Mouse (Mus musculus): ENCODE data around the gene Btf3. TPM values are rescaled to one million over a fixed set of nuclear protein-coding genes. Genes with fewer than 3 reads are reported as not detected.

Btf3 gene
- polyA plus RNA-seq, 1 experiment from 2014 or later, result 481 TPM

GRCm38 (mm10) chr13:98264111-98264510, 52.7 kb downstream of the Btf3 start:
- WGBS, result 23% methylated on average over 5 of the region's 5 CpGs
- Histone ChIP-seq H3K36me3 (peaks cover 24% of the 10 kb centered on the region), H3K4me2 (peak overlapping the region; percentile 93), H3K27me3 (replicated peaks) (no peaks in the 10 kb centered on the region), H3K4me1 (peaks cover 23% of the 10 kb centered on the region), H3K9me3 (replicated peaks) (no peaks in the 10 kb centered on the region), H3K27ac (replicated peaks) (no peak overlapping the region), H3K4me3 (replicated peaks) (peak overlapping the region; percentile 75), H3K9ac (replicated peaks) (peak overlapping the region; percentile 81)
- no peak for ATAC-seq (ENCODE audit: low FRiP score)

GRCm38 (mm10) chr13:98263458-98263987, 53.3 kb downstream of the Btf3 start:
- Histone ChIP-seq H3K36me3 (peaks cover 22% of the 10 kb centered on the region), H3K9me3 (replicated peaks) (no peaks in the 10 kb centered on the region), H3K9ac (replicated peaks) (peak overlapping the region; percentile 81), H3K27ac (replicated peaks) (peak overlapping the region; percentile 91), H3K4me1 (peaks cover 23% of the 10 kb centered on the region), H3K4me3 (replicated peaks) (peak overlapping the region; percentile 75), H3K27me3 (replicated peaks) (no peaks in the 10 kb centered on the region), H3K4me2 (peak overlapping the region; percentile 93)
- peak; percentile 62 for ATAC-seq (ENCODE audit: low FRiP score)
- WGBS, result 1% methylated on average over 16 of the region's 16 CpGs

GRCm38 (mm10) chr13:98262636-98263457, 54.0 kb downstream of the Btf3 start, which contains the start of the genes Utp15 and Ankra2:
TSS of gene Utp15 (minus strand) at chr13:98263041.
TSS of gene Ankra2 (plus strand) at chr13:98263074.
- peaks cover 23% of the 10 kb centered on the region for H3K4me1 ChIP-seq
- under 1% methylated on average over 71 of the region's 71 CpGs for WGBS
- H3K27ac ChIP-seq (replicated peaks), result peak within 1 kb of the TSS; percentile 91
- no peaks in the 10 kb centered on the region for H3K27me3 ChIP-seq (replicated peaks)
- peak; percentile 99 for ATAC-seq (ENCODE audit: low FRiP score)
- peaks cover 23% of the 10 kb centered on the region for H3K36me3 ChIP-seq
- no peaks in the 10 kb centered on the region for H3K9me3 ChIP-seq (replicated peaks)
- peak within 1 kb of the TSS; percentile 81 for H3K9ac ChIP-seq (replicated peaks)
- H3K4me2 ChIP-seq, result peak within 1 kb of the TSS; percentile 93
- H3K4me3 ChIP-seq (replicated peaks), result peak within 1 kb of the TSS; percentile 75

Other genes with a start within 250 kb of the Btf3 start
- gene Arhgef28, start 110.6 kb downstream of the Btf3 start, polyA plus RNA-seq (2015; fragmentation: Nextera tagmentation; extraction: Ambion mirVana), result 30.7 and 31.0 TPM in 2 replicates
- gene Utp15, start 54.0 kb downstream of the Btf3 start, polyA plus RNA-seq (2015; fragmentation: Nextera tagmentation; extraction: Ambion mirVana), result 26.7 and 27.9 TPM in 2 replicates
- 55.7 and 71.9 TPM in 2 replicates for gene Ankra2, start 53.9 kb downstream of the Btf3 start, polyA plus RNA-seq (2015; fragmentation: Nextera tagmentation; extraction: Ambion mirVana)
- gene Gm21976, start 37.1 kb downstream of the Btf3 start, polyA plus RNA-seq (2015; fragmentation: Nextera tagmentation; extraction: Ambion mirVana), result not detected in 2 replicates
- gene Foxd1, start 37.2 kb upstream of the Btf3 start, polyA plus RNA-seq (2015; fragmentation: Nextera tagmentation; extraction: Ambion mirVana), result 0.33 and 0.65 TPM in 2 replicates
- 0.74 and 1.0 TPM in 2 replicates for gene Gm10320, start 175.0 kb upstream of the Btf3 start, polyA plus RNA-seq (2015; fragmentation: Nextera tagmentation; extraction: Ambion mirVana)